Mouse (Mus musculus) common myeloid progenitor, adult 5-6 weeks (primary cell): Measurements from ENCODE around the gene Olfr1318. TPM values are rescaled to one million over a fixed set of nuclear protein-coding genes. Genes with fewer than 3 reads are reported as not detected.

ENCODE experiments used
- ATAC-seq: replicated peaks from 2 replicates; pipeline ENCODE4 v1.8.0; 2016; ENCODE audit warnings: low read depth, mild to moderate bottlenecking, moderate TSS enrichment, inconsistent platforms; ENCODE audit not compliant: poor library complexity, severe bottlenecking
- total RNA-seq: library from RNA; stranded (forward); fragments of 200-1000, 187-1606 nt; gene quantifications from 2 replicates; pipeline ENCODE4 v1.2.3, GENCODE M21; 2017

The Olfr1318 gene
- total RNA-seq, result not detected in 2 replicates

- ATAC-seq, result no peak
Observed at GRCm38 (mm10) chr2:112153898-112154297, at the start of gene Olfr1318. Gene Olfr1318, plus strand, starts transcription at chr2:112154198.

GRCm38 (mm10) chr2:112115340-112115739, 38.7 kb upstream of the Olfr1318 start, which contains the start of gene Olfr1315-ps1:
Gene Olfr1315-ps1, minus strand, starts transcription at chr2:112115440.
- no peak for ATAC-seq

GRCm38 (mm10) chr2:112134877-112135276, 19.1 kb upstream of the Olfr1318 start, which contains the start of gene Olfr1316:
Gene Olfr1316, minus strand, starts transcription at chr2:112134977.
- ATAC-seq, result no peak

- no peak for ATAC-seq
Observed at GRCm38 (mm10) chr2:112140029-112140428, 14.0 kb upstream of the Olfr1318 start, which contains the start of gene Olfr1317. Gene Olfr1317, plus strand, starts transcription at chr2:112140329.

GRCm38 (mm10) chr2:112196859-112197258, 42.9 kb downstream of the Olfr1318 start:
- peak; percentile 99 for ATAC-seq

- no peak for ATAC-seq
Observed at GRCm38 (mm10) chr2:112203056-112203455, 49.1 kb downstream of the Olfr1318 start.

Other genes starting within 250 kb of the Olfr1318 start
- gene Olfr1306, start 237.9 kb upstream of the Olfr1318 start, total RNA-seq, result not detected in 2 replicates
- gene Olfr1307, start 204.8 kb upstream of the Olfr1318 start, total RNA-seq, result 0.05 TPM in 1 of 2 replicates, not detected in the other
- not detected in 2 replicates for gene Olfr1308, start 189.3 kb upstream of the Olfr1318 start, total RNA-seq
- not detected in 2 replicates for gene Olfr1309, start 163.9 kb upstream of the Olfr1318 start, total RNA-seq
- gene Olfr1310, start 141.5 kb upstream of the Olfr1318 start, total RNA-seq, result not detected in 2 replicates
- not detected in 2 replicates for gene Olfr1311, start 129.8 kb upstream of the Olfr1318 start, total RNA-seq
- not detected in 2 replicates for gene Olfr1312, start 104.0 kb upstream of the Olfr1318 start, total RNA-seq
- not detected in 2 replicates for gene Olfr1313, start 76.4 kb upstream of the Olfr1318 start, total RNA-seq
- not detected in 2 replicates for gene Olfr1314, start 57.4 kb upstream of the Olfr1318 start, total RNA-seq
- not detected in 2 replicates for gene Olfr1315-ps1, start 38.8 kb upstream of the Olfr1318 start, total RNA-seq
- not detected in 2 replicates for gene Olfr1316, start 19.2 kb upstream of the Olfr1318 start, total RNA-seq
- gene Olfr1317, start 13.9 kb upstream of the Olfr1318 start, total RNA-seq, result not detected in 2 replicates
- 3.1 and 13.2 TPM in 2 replicates for gene Lpcat4, start 85.3 kb downstream of the Olfr1318 start, total RNA-seq
- gene Nutm1, start 105.1 kb downstream of the Olfr1318 start, total RNA-seq, result not detected in 2 replicates
- gene Nop10, start 107.7 kb downstream of the Olfr1318 start, total RNA-seq, result 132 and 136 TPM in 2 replicates
- gene Slc12a6, start 111.6 kb downstream of the Olfr1318 start, total RNA-seq, result 68.2 and 85.0 TPM in 2 replicates
- gene Gm21985, start 112.1 kb downstream of the Olfr1318 start, total RNA-seq, result not detected in 2 replicates
- gene Emc4, start 213.8 kb downstream of the Olfr1318 start, total RNA-seq, result 67.7 and 81.2 TPM in 2 replicates
- 22.4 and 22.9 TPM in 2 replicates for gene Katnbl1, start 225.0 kb downstream of the Olfr1318 start, total RNA-seq